Mouse (Mus musculus) CH12.LX (cell line): ENCODE measurements around the gene Amigo1. TPM values are rescaled to one million over a fixed set of nuclear protein-coding genes. Genes with fewer than 3 reads are reported as not detected.

Experiments used
- DNase-seq: peaks from one replicate; pipeline ENCODE4 v3.0.0-alpha.2; 2013; ENCODE audit errors: extremely low read depth
- H3K27ac ChIP-seq: 2 replicates; pipeline ENCODE4 v1.5.1; 2012; ENCODE audit warnings: low read depth, mild to moderate bottlenecking, control low read depth, moderate library complexity; ENCODE audit not compliant: insufficient read depth
- H3K27me3 ChIP-seq: replicated peaks from 2 replicates; pipeline ENCODE3; 2012; ENCODE audit warnings: inconsistent platforms
- H3K36me3 ChIP-seq, 2 experiments: replicated peaks in 1 of 2; 2 replicates each; pipeline versions ENCODE3 to v1.6.1; 2012; ENCODE audit warnings: inconsistent platforms in 1 of 2, low read length in 1 of 2, mild to moderate bottlenecking in 1 of 2, mixed read lengths in 1 of 2, moderate library complexity in 1 of 2; ENCODE audit not compliant: control insufficient read depth in 1 of 2, insufficient read depth in 1 of 2
- H3K4me1 ChIP-seq, 2 experiments: 2 replicates each; pipeline ENCODE4 v1.6.1; 2012; ENCODE audit warnings: inconsistent platforms in 1 of 2, moderate library complexity in 1 of 2; ENCODE audit not compliant: insufficient read depth in 2 of 2, control insufficient read depth in 1 of 2
- H3K4me2 ChIP-seq: 2 replicates; pipeline ENCODE4 v1.6.1; 2012; ENCODE audit warnings: low read depth, mild to moderate bottlenecking, control low read depth; ENCODE audit not compliant: poor library complexity, insufficient read depth, severe bottlenecking
- H3K4me3 ChIP-seq, 3 experiments: fragments of 150-350 bp in 1 of 3; sonication (generic) in 1 of 3; replicated peaks in 1 of 3; 2 replicates each; pipeline versions ENCODE3 to v1.5.1; 2011 to 2012; ENCODE audit warnings: low read depth in 2 of 3, low read length in 2 of 3, mild to moderate bottlenecking in 2 of 3, moderate library complexity in 2 of 3, control low read depth in 1 of 3, improper control_type of control experiment in 1 of 3, inconsistent platforms in 1 of 3, mixed read lengths in 1 of 3; ENCODE audit not compliant: poor library complexity in 1 of 3
- H3K79me2 ChIP-seq: replicated peaks from 2 replicates; pipeline ENCODE4 v1.6.1; 2012; ENCODE audit warnings: mild to moderate bottlenecking, moderate library complexity; ENCODE audit not compliant: control insufficient read depth, poor library complexity, insufficient read depth, severe bottlenecking; ENCODE audit errors: extremely low read depth
- H3K9ac ChIP-seq: 2 replicates; pipeline ENCODE4 v1.6.1; 2012; ENCODE audit warnings: low read depth, mild to moderate bottlenecking, control low read depth, moderate library complexity; ENCODE audit not compliant: insufficient read depth
- H3K9me3 ChIP-seq: replicated peaks from 2 replicates; pipeline ENCODE3; 2012; ENCODE audit warnings: low read length, inconsistent platforms, mixed read lengths
- CHD1 ChIP-seq: IDR thresholded peaks from 2 replicates; pipeline ENCODE4 v1.6.1; 2012; ENCODE audit warnings: low read depth, low read length, improper control_type of control experiment, inconsistent platforms
- CHD2 ChIP-seq: IDR thresholded peaks from 2 replicates; pipeline ENCODE4 v1.6.1; 2011; ENCODE audit warnings: low read length, improper control_type of control experiment
- CTCF ChIP-seq, 2 experiments: IDR thresholded peaks in 1 of 2; conservative IDR thresholded peaks in 1 of 2; 2 replicates each; pipeline ENCODE4 v1.5.1; 2011 to 2012; ENCODE audit warnings: low read depth in 2 of 2, low read length in 2 of 2, improper control_type of control experiment in 1 of 2, inconsistent platforms in 1 of 2, mild to moderate bottlenecking in 1 of 2, moderate library complexity in 1 of 2
- E2F4 ChIP-seq: IDR thresholded peaks from 2 replicates; pipeline ENCODE4 v1.6.1; 2011; ENCODE audit warnings: low read depth, low read length, improper control_type of control experiment; ENCODE audit not compliant: insufficient replicate concordance
- HCFC1 ChIP-seq: IDR thresholded peaks from 2 replicates; pipeline ENCODE4 v1.6.1; 2012; ENCODE audit warnings: low read depth, mild to moderate bottlenecking, inconsistent platforms, low read length, improper control_type of control experiment
- KAT2A ChIP-seq: IDR thresholded peaks from 2 replicates; pipeline ENCODE4 v1.6.1; 2012; ENCODE audit warnings: low read length, improper control_type of control experiment, inconsistent platforms; ENCODE audit not compliant: insufficient replicate concordance
- MAX ChIP-seq: IDR thresholded peaks from 2 replicates; pipeline ENCODE4 v1.6.1; 2011; ENCODE audit warnings: low read length, improper control_type of control experiment
- MEF2A ChIP-seq: IDR thresholded peaks from 2 replicates; pipeline ENCODE4 v1.6.1; 2014; ENCODE audit warnings: low read depth, mild to moderate bottlenecking, inconsistent platforms, low read length, improper control_type of control experiment, borderline replicate concordance
- MXI1 ChIP-seq: IDR thresholded peaks from 2 replicates; pipeline ENCODE4 v1.6.1; 2011; ENCODE audit warnings: mild to moderate bottlenecking, low read depth, low read length, improper control_type of control experiment
- NELFE ChIP-seq: IDR thresholded peaks from 2 replicates; pipeline ENCODE4 v1.6.1; 2011; ENCODE audit warnings: low read depth, low read length, improper control_type of control experiment
- NRF1 ChIP-seq: IDR thresholded peaks from 2 replicates; pipeline ENCODE4 v1.6.1; 2014; ENCODE audit warnings: low read depth, mild to moderate bottlenecking, inconsistent platforms, low read length, improper control_type of control experiment, moderate library complexity
- SIN3A ChIP-seq: IDR thresholded peaks from 2 replicates; pipeline ENCODE4 v1.6.1; 2012; ENCODE audit warnings: low read length, improper control_type of control experiment, inconsistent platforms
- TCF12 ChIP-seq: IDR thresholded peaks from 2 replicates; pipeline ENCODE4 v1.6.1; 2014; ENCODE audit warnings: low read depth, mild to moderate bottlenecking, inconsistent platforms, low read length, improper control_type of control experiment
- UBTF ChIP-seq: IDR thresholded peaks from 2 replicates; pipeline ENCODE4 v1.6.1; 2012; ENCODE audit warnings: low read depth, mild to moderate bottlenecking, inconsistent platforms, low read length, improper control_type of control experiment, moderate library complexity
- USF1 ChIP-seq: IDR thresholded peaks from 2 replicates; pipeline ENCODE4 v1.6.1; 2014; ENCODE audit warnings: low read depth, mild to moderate bottlenecking, inconsistent platforms, low read length, improper control_type of control experiment
- ZKSCAN1 ChIP-seq: IDR thresholded peaks from 2 replicates; pipeline ENCODE4 v1.6.1; 2012; ENCODE audit warnings: low read depth, inconsistent platforms, low read length, improper control_type of control experiment, borderline replicate concordance
- ZNF384 ChIP-seq: IDR thresholded peaks from 2 replicates; pipeline ENCODE4 v1.6.1; 2012; ENCODE audit warnings: low read depth, low read length, improper control_type of control experiment, inconsistent platforms
- dilution Hi-C: fragments of 300-500 bp; cut with MboI; formaldehyde crosslinking; loops from 2 replicates; pipeline ENCODE4 v1.14.3; 2020; ENCODE audit warnings: low sequenced_read_pairs; ENCODE audit not compliant: extremely low pct_unique_long_range_greater_than_20kb, extremely low pct_ligation_motif_present
- in situ Hi-C: fragments of 300-500 bp; cut with MboI; formaldehyde crosslinking; loops from 3 replicates; pipeline ENCODE4 v1.14.3; 2019; ENCODE audit warnings: low sequenced_read_pairs, low pct_ligation_motif_present, low pct_unique_long_range_greater_than_20kb, mixed read lengths
- polyA plus RNA-seq: library from polyadenylated mRNA; unstranded; fragments of >175 nt; gene quantifications from 2 replicates; pipeline ENCODE4 v1.2.1, GENCODE M21; 2012; ENCODE audit warnings: low read depth; ENCODE audit not compliant: insufficient read length
- total RNA-seq, 2 experiments: library from RNA; depleted of rRNA; stranded (reverse); fragments of 300-350 nt in 1 of 2; fragments of >200 nt in 1 of 2; gene quantifications; 2 replicates each; pipeline ENCODE4 v1.2.3; 2012 to 2014

The Amigo1 gene
- total and polyA plus RNA-seq, 3 experiments = 0.21 to 0.59 TPM; not detected in 1

GRCm38 (mm10) chr3:108209001-108209400 is 22.9 kb downstream of the Amigo1 start:
- no peak overlapping the region; the same call in 1 of the 2 replicates for H3K4me2 ChIP-seq
- no peak overlapping the region for H3K27ac ChIP-seq
- dilution Hi-C loops (no loop called here), in situ Hi-C loops (loop anchor here (5.0 kb wide), 1 partner anchor 42 kb away; no protein-coding TSS in a partner anchor)
- H3K4me1 ChIP-seq = peaks cover 5 to 20% of the 10 kb centered on the region in 2 experiments; a peak in 3 of 4 replicates
- H3K36me3 ChIP-seq = peaks cover 15 to 44% of the 10 kb centered on the region in 2 experiments
- DNase-seq = no peak
- TF ChIP-seq CHD1 (no peak), KAT2A (no peak), ZNF384 (no peak), ZKSCAN1 (no peak), MAX (no peak), CTCF (conservative IDR thresholded peaks at IDR 0.05 in 1 of 2, IDR thresholded peaks at IDR 0.05 in 1 of 2; ENCODE audit: low read depth in 2 of 2, low read length in 2 of 2) (no peak), NELFE (no peak), E2F4 (no peak), MEF2A (no peak)
- no peaks in the 10 kb centered on the region for H3K9me3 ChIP-seq
- H3K4me3 ChIP-seq = peak overlapping the region in 2 of 3 experiments; percentile 13 to 70
- peak overlapping the region; percentile 80; the same call in 1 of the 2 replicates for H3K9ac ChIP-seq
- H3K79me2 ChIP-seq = no peaks in the 10 kb centered on the region
- H3K27me3 ChIP-seq = peaks cover 29% of the 10 kb centered on the region

- Histone ChIP-seq H3K36me3 (peaks cover 13 to 39% of the 10 kb centered on the region in 2 experiments), H3K4me2 (peak overlapping the region; percentile 69)
- in situ Hi-C loops = loop anchor here (5.0 kb wide), 1 partner anchor 42 kb away; no protein-coding TSS in a partner anchor
- TF ChIP-seq USF1 (no peak), CHD2 (no peak), KAT2A (no peak), ZKSCAN1 (no peak), NELFE (no peak), MXI1 (no peak), MAX (no peak), HCFC1 (no peak), SIN3A (no peak), NRF1 (no peak), TCF12 (no peak), ZNF384 (no peak), UBTF (no peak)
- TF ChIP-seq, all 38 proteins: peak for 0
- Histone ChIP-seq H3K9ac (peak overlapping the region; percentile 80), H3K27me3 (peaks cover 34% of the 10 kb centered on the region), H3K4me3 (peak overlapping the region; percentile 60 to 80 (median 70)), H3K79me2 (no peaks in the 10 kb centered on the region), H3K4me1 (peaks cover 5 to 20% of the 10 kb centered on the region in 2 experiments; a peak in 3 of 4 replicates), H3K27ac (no peak overlapping the region), H3K9me3 (no peaks in the 10 kb centered on the region)
- no peak for DNase-seq
- dilution Hi-C loops = no loop called here
These were observed 23.4 kb downstream of the Amigo1 start for GRCm38 (mm10) chr3:108209536-108209935.
